Mouse (Mus musculus) adrenal gland, postnatal 10 days (tissue): ENCODE measurements around the gene Pcbp2. TPM values are rescaled to one million over a fixed set of nuclear protein-coding genes. Genes with fewer than 3 reads are reported as not detected.

Experiments
- DNase-seq: peaks from one replicate; pipeline ENCODE4 v3.0.0; 2021; ENCODE audit warnings: mixed read lengths
- total RNA-seq, 2 experiments: library from RNA; stranded (reverse); gene quantifications; 2 replicates each; pipeline ENCODE4 v1.2.3; 2021

Pcbp2 gene
- total RNA-seq, 2 experiments from 2014 or later, result 703 to 724 TPM

DNA sequence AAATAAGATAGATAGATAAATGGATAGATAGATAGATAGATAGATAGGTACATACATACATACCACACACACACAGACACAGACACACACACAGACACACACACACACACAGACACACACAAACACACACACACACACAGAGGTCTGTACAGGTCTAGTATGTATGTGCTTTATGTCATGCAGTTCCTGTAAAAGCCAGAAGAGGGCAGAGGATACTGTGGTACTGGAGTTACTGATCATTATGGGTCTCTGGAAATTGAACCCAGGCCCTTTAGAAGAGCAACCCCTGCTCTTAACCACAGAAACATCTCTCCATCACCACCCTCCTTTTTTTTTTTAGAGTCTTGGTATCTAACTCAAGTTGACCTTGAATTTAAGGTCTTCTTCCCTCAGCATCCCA lies 6.7 kb upstream of the Pcbp2 start:
- no peak for DNase-seq

DNA sequence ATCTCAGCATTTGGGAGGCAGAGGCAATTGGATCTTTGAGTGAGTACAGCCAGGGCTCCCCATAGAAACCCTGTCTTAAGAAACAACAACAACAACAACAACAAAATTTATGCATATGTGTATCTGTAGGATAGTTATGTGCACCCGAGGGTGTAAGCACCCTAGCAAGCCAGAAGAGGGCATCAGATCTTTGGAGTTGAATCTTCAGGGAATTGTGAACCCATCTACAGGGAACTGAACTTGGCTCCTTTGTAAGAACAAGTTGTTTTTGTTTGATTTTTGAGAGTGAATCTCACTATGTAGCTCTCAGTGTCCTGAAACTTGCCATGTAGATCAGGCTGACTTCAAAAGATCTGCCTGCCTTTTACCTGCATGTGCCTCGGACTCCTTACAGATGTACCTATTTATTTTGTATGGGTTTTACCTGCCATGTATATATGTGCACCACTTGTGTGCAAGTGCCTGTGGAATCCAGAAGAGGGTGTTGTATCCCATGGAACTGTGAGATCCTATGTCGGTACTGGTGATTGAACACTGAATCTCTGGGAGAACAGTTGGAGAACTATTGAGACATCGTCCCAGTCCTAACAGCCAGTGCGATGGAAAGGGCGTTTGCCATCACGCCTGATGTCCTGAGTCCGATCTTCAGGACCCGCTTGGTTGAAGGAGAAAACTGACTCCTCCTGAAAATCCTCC lies 1.5 kb upstream of the Pcbp2 start:
- DNase-seq, result no peak

DNA sequence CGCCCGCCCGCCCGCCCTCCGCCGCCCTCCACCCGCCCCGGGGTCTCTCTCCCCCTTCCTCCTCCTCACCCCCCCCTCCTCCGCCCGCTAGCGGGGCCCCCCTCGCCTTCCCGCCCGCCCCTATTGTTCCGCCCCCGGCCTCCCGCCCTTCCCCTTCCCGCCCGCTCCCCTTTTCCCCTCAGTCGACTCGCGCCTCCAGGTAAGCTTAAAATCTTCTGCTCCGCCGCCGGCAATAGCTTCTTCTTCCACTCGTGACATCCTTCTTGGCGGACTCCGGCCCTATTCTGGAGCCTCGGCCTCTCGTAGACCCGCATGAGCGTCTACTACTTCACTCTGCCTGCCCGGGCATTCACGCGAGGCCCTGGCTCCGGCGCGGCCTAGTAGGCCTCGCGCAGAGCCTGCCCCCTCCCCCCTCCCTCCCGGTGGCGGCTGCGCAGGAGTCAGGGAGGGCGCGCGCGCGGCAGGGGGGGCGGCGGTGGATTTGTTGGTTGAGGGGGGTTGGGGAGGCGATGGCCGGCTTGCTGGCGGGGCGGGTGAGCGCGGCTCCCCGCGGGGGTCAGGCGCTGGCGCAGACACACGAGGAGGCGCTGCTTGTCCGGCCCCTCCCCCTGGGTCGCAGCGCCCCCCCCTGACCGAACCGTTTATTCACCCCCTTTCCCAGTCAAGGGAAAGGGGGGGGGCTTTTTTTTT lies 411 bp downstream of the Pcbp2 start:
- peak; percentile 90 for DNase-seq

DNA sequence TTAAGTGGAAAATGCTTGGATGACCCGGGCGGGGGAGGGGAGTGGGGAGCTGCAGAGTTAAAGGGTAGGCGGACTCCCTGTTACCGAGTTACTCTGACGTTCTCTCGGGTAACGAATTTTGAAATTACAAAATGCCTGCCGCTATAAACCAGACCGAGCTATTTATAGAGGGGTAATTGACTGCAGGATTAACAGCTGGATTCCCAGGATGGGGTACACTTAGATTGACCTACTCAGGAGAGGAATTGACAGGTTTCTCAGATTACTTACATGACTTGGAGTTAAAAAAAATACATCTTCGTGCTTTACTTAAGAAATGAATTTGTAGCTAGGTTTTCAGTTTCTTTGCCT lies 931 bp downstream of the Pcbp2 start:
- DNase-seq, result no peak

DNA sequence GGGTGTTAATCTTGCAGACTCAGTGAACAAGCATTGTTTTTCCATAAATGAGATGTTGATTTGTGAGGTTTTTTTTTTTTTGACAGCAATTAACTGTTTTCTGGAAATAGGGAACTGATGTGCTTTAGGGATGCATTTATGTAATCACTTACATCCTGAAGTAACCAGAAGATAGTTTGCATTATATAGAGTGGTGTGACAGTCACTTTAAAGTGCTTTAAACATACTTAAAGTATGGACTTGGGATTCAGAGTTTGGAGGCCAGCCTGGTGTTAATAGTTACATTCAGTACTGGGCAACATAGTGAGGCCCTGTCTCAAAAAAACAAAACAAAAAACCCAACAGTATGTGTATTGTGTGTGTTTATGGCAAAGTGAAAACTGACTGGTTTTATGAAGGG lies 1.4 kb downstream of the Pcbp2 start:
- DNase-seq, result no peak

DNA sequence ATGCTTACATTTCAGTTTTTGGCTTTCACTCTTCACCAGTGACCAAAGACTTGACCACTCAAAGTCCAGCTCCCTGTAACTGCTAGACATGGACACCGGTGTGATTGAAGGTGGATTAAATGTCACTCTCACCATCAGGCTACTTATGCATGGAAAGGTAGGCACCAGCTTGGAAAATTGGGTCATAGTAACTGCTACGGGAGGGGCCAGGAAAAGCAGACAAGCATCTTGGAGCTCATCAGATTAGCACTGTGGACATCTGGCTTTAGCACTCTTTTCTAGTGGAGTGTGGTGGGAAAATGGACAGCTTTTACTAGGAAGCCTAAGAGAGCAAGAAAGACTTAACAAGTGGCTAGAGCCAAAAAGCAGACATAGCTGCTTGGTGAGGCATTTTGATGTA lies 2.9 kb downstream of the Pcbp2 start:
- DNase-seq, result no peak

DNA sequence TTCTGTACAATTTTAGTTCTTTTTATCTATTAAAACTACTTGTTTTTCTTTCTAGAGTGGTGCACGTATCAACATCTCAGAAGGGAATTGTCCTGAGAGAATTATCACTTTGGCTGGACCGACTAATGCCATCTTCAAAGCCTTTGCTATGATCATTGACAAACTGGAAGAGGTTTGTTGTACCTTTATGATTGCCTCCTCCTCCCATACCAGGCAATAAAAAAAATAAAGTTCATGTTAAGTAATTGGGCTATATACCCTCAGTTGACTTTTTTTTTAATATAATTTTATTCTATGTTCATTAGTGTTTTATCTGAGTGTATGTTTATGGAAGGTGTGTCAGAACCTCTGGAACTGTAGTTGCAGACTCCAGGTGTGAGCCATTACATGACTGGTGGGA lies 4.2 kb downstream of the Pcbp2 start:
- no peak for DNase-seq

DNA sequence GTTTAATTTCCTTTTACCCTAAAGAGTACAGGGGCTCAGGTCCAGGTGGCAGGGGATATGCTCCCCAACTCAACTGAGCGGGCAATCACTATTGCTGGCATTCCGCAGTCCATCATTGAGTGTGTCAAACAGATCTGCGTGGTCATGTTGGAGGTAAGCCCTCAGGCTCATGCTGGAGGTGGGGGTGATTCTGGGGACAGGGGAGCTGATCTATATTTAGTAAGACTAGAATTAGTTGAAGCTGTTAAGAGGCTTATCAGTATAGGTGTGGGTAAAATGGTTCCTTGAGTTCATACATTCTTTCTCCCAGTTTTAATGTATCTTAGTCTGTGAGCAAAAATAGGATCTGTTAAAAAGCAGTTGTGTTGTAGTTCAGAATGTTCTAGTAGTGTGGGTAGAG lies 12.8 kb downstream of the Pcbp2 start:
- DNase-seq, result no peak

DNA sequence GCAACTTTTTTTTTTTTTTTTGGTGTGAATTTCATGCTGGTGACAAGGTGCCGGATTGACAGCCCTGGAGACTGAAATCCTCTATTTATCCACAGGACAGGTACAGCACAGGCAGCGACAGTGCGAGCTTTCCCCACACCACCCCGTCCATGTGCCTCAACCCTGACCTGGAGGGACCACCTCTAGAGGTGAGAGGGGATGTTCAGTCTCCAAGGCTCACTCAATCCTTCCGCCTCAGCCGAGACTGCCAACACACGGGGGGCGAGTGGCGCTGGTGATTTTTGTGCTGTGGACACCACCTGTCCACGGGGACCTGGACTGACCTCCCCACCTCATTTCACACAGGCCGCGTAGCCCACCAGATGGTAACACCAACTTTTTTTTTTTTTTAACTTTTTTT lies 15.5 kb downstream of the Pcbp2 start:
- DNase-seq, result no peak

DNA sequence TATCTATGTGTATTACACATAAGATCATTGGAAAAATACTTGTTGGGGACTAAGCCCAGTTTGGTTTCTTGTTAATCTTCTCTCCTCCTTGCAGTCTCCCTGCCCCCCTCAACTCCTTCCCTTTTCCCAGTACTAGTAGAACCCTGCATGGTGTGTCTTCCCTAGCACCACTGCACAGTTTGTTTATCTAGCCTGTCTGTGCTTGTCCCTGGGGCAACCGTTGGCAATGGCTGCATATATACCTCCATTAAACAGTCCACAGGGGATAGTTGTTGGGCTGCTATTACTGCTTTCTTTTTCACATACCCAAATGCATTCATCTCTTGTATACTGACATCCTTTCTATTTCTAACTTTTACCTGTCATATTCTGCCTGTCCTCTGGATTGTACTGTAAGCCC lies 17.3 kb downstream of the Pcbp2 start:
- DNase-seq, result no peak

DNA sequence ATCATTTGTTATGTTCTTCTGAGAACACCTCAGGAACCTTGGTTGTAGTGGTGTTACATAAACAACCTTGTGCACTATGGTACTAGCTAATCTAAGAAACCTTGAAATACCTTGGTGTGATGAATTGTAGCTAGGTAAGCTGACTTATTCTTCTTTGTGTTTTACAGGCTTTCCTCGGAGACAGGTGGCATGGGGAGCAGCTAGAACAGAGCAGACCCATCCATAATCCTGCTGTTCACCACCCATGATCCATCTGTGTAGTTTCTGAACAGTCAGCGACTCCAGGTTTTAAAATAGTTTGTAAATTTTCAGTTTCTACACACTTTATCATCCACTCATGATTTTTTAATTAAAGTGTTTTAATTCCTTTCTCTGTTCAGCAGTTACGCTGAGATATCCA lies 28.0 kb downstream of the Pcbp2 start:
- DNase-seq, result no peak

DNA sequence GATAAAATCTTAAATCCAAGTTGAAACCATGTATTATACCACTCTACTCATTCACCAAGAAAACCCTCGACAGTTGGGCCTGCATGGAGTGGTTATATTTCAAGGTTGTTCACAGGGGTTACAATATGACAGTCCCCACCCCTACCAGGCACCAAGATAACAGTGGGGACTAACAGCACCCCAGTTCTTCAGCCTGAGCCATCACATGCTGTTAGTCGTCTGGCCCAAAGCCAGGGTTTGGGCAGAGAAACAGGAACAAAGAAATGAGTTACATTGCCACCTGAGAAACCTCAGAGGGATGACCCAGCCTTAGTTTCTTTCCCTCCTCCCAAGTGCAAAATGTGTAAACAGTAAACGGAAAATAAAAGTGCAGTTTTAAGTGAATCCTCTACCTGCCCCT lies 29.0 kb downstream of the Pcbp2 start:
- no peak for DNase-seq

DNA sequence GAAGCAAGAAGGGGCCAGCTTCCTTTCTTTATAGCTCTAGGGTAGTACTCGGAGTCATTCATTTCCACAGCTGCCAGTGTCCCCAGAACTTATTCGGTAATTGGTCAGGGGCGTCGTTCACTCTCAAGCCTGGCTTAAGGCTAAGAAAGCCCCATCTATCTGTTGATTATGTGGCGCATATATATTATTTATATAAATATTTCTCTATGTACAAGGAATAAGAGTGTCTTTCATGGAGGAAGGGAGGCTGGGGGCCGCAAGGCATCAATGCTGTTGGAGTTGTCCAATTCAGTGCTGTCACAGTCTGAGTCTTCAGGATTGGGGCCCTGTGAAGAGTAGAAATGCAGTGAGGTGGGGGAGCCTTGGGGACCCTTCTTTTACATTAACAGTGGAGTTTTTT lies 29.5 kb downstream of the Pcbp2 start:
- no peak for DNase-seq

DNA sequence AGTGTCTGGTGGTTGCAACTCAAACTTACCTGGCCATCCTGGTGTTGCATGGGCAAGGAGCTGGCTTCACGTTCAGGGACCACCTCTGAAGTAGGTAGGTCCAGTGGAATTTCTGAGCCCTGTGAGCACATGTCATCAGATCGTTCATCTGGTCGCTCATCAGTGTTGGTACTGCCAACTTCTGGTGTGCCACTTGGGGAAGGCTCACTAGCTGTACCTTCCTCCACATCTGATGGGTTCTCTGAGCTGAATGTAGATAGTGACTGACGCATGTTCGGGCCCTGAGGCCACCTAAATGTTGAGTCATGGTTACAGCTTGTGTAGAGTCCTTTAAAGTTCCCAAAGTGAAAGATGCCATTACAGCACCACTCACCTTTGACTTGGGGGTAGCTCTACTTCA lies 30.1 kb downstream of the Pcbp2 start:
- no peak for DNase-seq

DNA sequence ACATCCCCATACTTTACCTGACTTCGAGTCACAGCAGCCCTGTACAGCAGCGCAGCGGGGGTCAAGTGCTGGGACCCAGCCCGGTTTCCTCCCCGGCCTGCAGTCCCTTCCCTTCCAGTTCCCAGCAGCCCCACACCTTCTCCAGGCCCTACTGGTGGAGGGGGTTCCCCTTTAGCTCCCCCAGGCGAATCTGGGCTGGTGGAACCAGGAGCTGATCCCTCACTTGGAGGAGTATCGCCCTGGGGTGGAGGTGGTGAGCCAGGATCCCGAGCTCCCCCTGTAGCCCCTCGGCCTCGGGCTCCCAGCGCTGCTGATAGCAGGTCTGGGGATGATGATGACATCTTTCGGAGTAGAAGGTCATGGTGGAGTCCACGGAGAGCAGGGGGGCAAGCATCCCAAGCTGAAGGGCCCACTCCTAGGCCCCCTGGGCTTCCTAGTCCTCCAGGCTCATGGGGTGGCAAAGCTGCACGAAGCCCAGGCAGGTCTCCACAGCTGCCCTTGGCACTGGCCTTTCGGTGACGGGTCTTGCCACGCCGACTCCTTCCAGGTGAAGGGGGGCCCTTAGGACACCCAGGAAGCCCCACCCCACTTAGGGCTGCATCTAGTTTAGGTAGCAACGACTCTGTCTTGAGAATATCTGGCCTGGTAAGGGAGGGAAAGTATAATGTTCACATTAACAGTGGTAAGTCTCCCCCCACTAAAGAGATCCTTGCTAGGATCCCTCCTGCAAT lies 30.9 kb downstream of the Pcbp2 start:
- no peak for DNase-seq

DNA sequence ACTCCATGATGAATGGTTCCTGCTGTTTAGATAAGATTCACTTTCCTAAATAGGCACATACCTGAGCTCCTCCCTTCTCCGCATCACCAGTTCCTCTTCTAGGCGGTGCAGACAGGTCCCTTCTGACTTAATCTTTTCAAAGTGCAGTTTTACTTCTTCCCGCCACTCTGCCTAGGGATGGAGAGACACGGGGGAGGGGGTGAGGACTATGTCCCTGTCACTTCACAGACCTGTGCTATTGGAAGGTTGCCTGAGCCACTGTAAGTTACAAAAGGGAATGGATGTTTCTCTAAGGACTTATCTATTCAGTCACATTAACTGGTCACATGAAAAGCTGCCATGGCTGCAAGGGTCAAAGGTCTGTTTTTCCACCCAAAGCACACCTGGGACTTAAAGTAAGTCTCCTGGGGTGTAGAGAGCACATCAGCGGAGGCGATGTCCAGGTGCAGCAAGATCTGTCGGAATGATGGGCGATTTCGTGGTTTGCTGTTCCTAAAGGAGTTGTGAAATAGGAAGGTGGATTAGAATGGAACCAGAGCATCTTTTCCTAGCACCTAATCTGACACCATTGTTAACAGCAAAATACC lies 32.0 kb downstream of the Pcbp2 start:
- DNase-seq, result no peak

DNA sequence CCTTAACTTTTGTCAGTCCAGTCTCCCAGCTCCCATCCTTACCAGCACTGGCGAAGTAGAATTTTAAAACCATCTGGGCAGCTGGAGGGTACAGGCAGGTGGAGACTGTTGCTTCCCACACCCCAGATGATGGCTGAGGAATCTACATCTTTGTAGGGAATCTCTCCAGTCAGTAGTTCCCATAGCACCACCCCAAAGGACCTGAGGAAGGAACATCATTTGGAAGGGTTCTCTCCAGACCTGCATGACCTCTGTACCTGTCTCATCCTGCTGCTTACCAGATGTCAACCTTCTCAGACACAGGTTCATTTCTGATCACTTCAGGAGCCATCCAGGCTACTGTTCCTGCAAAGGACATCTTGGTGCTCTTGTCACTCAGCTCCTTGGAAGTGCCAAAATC lies 33.1 kb downstream of the Pcbp2 start, which contains the start of gene Gm10337:
Gene Gm10337 (plus strand): TSS at position 276 of the 400 bp plus-strand sequence.
- no peak for DNase-seq

DNA sequence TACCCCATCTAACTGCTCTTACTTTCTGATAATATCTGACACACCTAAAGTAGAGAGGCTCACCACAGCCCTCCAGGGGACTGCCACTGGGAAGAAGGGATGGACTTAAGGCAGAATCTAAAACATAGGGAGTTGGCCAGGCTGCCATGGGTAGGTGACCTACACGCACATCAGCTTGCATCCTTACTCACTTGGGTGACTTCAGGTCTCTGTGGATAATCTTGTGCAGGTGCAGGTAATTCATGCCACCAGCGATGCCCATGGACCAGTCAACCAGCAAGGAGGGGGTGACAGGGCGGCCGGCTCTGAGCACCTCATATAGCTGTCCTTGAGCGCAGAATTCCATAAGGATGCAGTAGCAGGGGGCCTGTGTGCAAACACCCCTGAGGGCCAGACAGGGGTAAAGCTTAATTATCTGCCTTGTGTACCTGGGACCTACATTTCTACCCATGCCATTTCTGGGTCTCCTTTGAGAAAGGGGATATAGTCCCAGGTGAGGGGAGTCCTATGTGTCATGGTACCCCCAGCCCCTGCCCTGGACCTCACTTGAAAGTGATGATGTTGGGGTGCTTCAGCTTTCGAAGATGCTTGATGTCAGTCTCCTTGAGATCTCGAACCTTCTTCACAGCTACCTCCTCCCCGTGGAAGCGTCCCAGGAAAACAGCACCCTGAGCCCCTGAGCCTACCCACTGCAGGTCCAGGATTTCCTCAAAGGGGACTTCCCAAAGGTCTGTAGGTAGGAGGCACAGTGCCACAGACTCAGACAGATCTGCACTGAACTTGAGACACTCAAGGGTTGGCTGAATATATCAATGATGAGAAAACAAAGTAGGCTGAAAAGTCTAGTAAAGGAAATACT lies 33.8 kb downstream of the Pcbp2 start:
- no peak for DNase-seq

DNA sequence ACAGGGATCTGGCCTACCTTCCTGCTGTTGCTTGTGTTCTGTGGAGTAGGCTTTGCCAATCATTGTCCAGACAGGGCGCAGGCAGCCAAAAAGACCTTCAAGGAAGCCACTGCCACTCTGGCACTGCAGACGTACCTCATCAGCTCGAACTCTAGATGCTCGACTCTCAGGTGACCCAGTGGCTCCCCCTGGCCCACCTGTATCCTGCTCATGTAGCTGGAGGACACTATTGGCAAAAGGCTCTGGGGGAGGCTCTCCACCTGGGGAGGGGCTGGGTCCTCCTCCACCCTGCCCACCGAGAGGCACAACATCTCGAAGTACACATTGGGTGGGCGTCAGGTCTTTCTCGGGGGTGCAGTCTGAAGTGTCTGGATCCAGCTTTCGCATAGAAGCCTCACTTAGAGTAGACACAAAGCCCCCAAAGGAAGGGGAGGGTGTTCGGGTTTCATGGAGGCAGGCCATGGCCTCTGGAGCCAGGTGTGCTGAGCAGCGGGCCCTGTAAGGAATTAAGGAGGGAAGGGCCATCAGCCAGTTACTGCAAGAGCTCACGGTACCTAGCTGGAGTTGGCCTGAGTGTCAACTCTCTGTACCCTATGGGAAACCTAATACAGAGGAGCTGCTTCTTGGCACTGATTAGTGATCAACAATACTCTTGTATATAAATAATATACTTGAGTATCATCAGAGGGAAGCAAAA lies 34.9 kb downstream of the Pcbp2 start:
- no peak for DNase-seq

DNA sequence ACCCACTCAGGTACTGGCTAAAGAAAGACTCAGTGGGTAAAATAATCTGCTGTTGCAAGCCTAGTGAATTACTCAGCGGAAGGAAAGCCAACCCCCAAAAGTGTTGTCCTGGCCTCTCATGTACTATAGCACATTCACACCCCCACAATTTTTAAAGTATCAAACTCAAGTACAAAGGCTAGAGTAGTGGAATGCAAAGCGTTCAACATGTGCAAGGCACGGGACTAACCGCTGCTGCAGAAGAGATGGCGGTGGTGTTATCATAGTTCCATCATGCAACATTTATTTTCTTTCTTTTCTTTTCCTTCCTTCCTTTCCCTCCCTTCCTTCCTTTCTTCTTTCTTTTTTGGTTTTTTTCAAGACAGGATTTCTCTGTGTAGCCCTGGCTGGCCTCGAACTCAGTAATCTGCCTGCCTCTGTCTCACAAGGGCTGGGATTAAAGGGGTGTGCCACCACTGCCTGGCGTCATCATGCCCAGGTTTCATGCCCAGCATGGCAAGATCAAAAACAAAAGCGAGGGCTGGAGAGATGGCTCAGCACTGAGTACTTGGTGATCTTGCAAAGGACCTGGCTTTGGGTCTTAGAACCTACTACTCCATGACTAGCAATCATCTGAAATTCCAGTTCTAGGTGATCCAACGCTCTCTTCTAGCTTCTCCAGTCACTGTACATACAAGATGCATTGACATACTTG lies 35.6 kb downstream of the Pcbp2 start:
- DNase-seq, result no peak

DNA sequence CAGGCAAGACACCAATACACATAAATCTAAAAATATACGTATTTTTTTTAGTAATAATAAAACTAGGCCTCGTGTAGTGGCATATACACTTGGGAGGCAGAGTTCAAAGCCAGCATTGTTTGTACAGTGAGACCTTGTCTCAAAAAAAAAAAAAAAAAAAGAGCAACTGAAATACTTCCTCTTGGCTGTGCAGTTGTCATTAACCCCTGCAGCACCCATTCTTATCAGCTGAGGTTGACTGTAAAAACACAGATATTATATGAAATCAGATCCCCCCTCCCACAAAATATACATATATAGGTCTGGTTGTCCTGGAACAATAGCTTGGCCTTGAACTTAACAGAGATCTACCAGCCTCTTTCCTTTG lies 36.1 kb downstream of the Pcbp2 start:
- DNase-seq, result no peak
